Mouse (Mus musculus): ENCODE measurements at regions not wholly inside any gene's neighbourhood (a gene's known extent, or its start where the extent isn't known, plus 50 kb on each side); places are given as distances from the start of the nearest gene placed in this dataset.

DNA sequence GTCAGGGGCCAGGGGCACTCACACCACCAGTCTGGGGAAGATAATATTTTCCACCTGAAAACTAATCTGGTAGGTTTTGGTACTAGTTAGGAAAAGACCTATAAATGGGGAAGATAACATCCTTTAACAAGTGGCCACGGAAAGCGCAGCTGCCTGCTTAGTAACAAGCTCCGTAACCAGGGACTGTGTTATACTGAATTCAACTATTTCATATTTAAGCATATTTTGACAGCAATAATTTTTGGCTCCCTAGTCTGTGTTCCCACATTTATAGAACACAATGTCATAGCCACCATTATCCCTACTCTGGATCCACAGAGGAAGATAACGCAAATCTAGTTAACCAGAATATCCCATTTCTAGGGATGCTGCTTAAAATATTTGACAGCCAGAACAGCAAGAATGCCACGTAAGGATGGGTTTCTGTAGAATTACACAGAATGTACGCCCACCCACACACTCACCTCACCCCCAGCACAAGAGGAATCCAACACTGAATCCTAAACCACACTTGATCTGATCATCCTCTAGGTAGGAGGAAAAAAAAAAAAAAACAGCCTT lies 128.7 kb upstream of the Setmar start:
- no peak for TF ChIP-seq CTCF (IDR thresholded peaks at IDR 0.05; ENCODE audit: borderline replicate concordance, insufficient read depth, low read depth, low read length)
- TF ChIP-seq POLR2A (IDR thresholded peaks at IDR 0.05; ENCODE audit: borderline replicate concordance, insufficient read depth, low read length): no peak

Data from cerebellum, adult 2 months (tissue).